In genomic region chr17:34655160-34655559, GRCm38 (mm10) we compare ENCODE assay signal across 12 mouse cellular contexts. TPM values are rescaled to one million over a fixed set of nuclear protein-coding genes. Genes with fewer than 3 reads are reported as not detected.
DNase-seq lines count a peak whose midpoint lies in the region; ATAC-seq and TF ChIP-seq lines count a peak whose summit lies in the region.
"Had no signal": no experiment of that assay in that cellular context is flagged by ENCODE, and none has a peak within 500 bp of the region (broad histone marks: within the 10 kb centered on the region; RNA-seq: fewer than 3 reads in every experiment).

No protein-coding gene starts in this region.

- H3K27ac ChIP-seq in midbrain, embryonic 13.5 days: peak overlapping the region; percentile 4; the same call in 1 of the 2 replicates
- no peak overlapping the region for H3K27ac ChIP-seq in midbrain, embryonic 11.5 days (ENCODE audit: low read depth, low read length)
- H3K27ac ChIP-seq in kidney, embryonic 16.5 days (ENCODE audit: low read length): peak overlapping the region; percentile 68; the same call in 1 of the 2 replicates
- H3K27ac ChIP-seq in small intestine, adult 2 months (ENCODE audit: insufficient read depth, low read depth, low read length): peak overlapping the region; percentile 67
- H3K27ac ChIP-seq in thymus, adult 2 months (ENCODE audit: control insufficient read depth, insufficient read depth, low read length): no peak overlapping the region
- H3K27ac ChIP-seq: forebrain, embryonic 12.5 days had no signal

- H3K27me3 ChIP-seq in midbrain, embryonic 13.5 days: peaks cover 12% of the 10 kb centered on the region
- H3K27me3 ChIP-seq in midbrain, embryonic 11.5 days (ENCODE audit: control insufficient read depth, insufficient read depth, low read length): no peaks in the 10 kb centered on the region
- peaks cover 13% of the 10 kb centered on the region for H3K27me3 ChIP-seq in kidney, embryonic 16.5 days (ENCODE audit: insufficient read depth, low read length)
- no peaks in the 10 kb centered on the region for H3K27me3 ChIP-seq in small intestine, adult 2 months (ENCODE audit: control insufficient read depth, insufficient read depth, low read length)
- H3K27me3 ChIP-seq in thymus, adult 2 months (ENCODE audit: control insufficient read depth, insufficient read depth, low read length): peaks cover 4% of the 10 kb centered on the region; the same call in 1 of the 2 replicates

- DNase-seq in adrenal gland, adult (ENCODE audit: inconsistent age in 2 of 2, low spot score in 1 of 2): peak; percentile 84 to 89
- no peak for DNase-seq in adrenal gland, postnatal 4 days (ENCODE audit: low spot score in 2 of 2)
- no peak for DNase-seq in midbrain, embryonic 11.5 days (ENCODE audit: low spot score, missing footprints)
- no peak for DNase-seq in left cerebral cortex, adult 8-10 months (ENCODE audit: low spot score in 2 of 2)
- DNase-seq in thymus, adult 2 months: no peak
- DNase-seq: thymus, postnatal 36 days had no signal

- TF ChIP-seq CTCF in small intestine, adult 2 months (IDR thresholded peaks at IDR 0.05; ENCODE audit: extremely low read depth, insufficient read length, insufficient replicate concordance, low read depth, low read length): no peak
- no peak for TF ChIP-seq CTCF in thymus, adult 2 months (IDR thresholded peaks at IDR 0.05; ENCODE audit: borderline replicate concordance, control insufficient read depth, extremely low read depth, insufficient read depth, low read length, poor library complexity)

- H3K4me1 ChIP-seq in midbrain, embryonic 13.5 days (replicated peaks): no peaks in the 10 kb centered on the region; the same call in 1 of the 2 replicates
- 0 out of 2 replicates have a peak, but pooled peaks cover 3% of the 10 kb centered on the region for H3K4me1 ChIP-seq in midbrain, embryonic 11.5 days (ENCODE audit: control insufficient read depth, insufficient read depth, low read length)
- H3K4me1 ChIP-seq in kidney, embryonic 16.5 days (ENCODE audit: insufficient read depth, low read length): peaks cover 12% of the 10 kb centered on the region; the same call in 1 of the 2 replicates
- H3K4me1 ChIP-seq in small intestine, adult 2 months (ENCODE audit: control insufficient read depth, insufficient read depth, insufficient read length, low read length): peaks cover 7% of the 10 kb centered on the region
- H3K4me1 ChIP-seq in thymus, adult 2 months (replicated peaks; ENCODE audit: control insufficient read depth, insufficient read depth, low read length): no peaks in the 10 kb centered on the region

- peak; percentile 2; the same call in 1 of the 2 replicates for ATAC-seq in midbrain, embryonic 13.5 days
- ATAC-seq in midbrain, embryonic 11.5 days (ENCODE audit: low FRiP score): no peak
- ATAC-seq in kidney, embryonic 16.5 days (ENCODE audit: low FRiP score, low TSS enrichment): peak; percentile 13
- ATAC-seq: activated CD4-positive, CD25-positive, alpha-beta regulatory T cell, adult 4 months had no signal

- 84% methylated on average over 7 of the region's 7 CpGs for WGBS in midbrain, embryonic 13.5 days
- 88% methylated on average over 7 of the region's 7 CpGs for WGBS in midbrain, embryonic 11.5 days
- 64% methylated on average over 7 of the region's 7 CpGs for WGBS in kidney, embryonic 16.5 days
- WGBS in small intestine, adult 2 months: 70% methylated on average over 7 of the region's 7 CpGs
- whole genome bisulfite sequencing in thymus, adult 2 months: 98% methylated on average over 7 of the region's 7 CpGs

- H3K9ac ChIP-seq in midbrain, embryonic 13.5 days (replicated peaks): no peak overlapping the region
- H3K9ac ChIP-seq in midbrain, embryonic 11.5 days (ENCODE audit: low read length): no peak overlapping the region
- H3K9ac ChIP-seq in kidney, embryonic 16.5 days (replicated peaks; ENCODE audit: low read length): no peak overlapping the region
- H3K9ac ChIP-seq: forebrain, embryonic 12.5 days had no signal

- H3K4me2 ChIP-seq in midbrain, embryonic 13.5 days (replicated peaks): no peak overlapping the region
- H3K4me2 ChIP-seq in midbrain, embryonic 11.5 days: no peak overlapping the region
- H3K4me2 ChIP-seq in kidney, embryonic 16.5 days (replicated peaks; ENCODE audit: low read depth, low read length): no peak overlapping the region
- H3K4me2 ChIP-seq: forebrain, embryonic 12.5 days had no signal

- no peaks in the 10 kb centered on the region for H3K9me3 ChIP-seq in midbrain, embryonic 13.5 days
- no peaks in the 10 kb centered on the region for H3K9me3 ChIP-seq in midbrain, embryonic 11.5 days (ENCODE audit: control insufficient read depth, low read length)
- H3K9me3 ChIP-seq in kidney, embryonic 16.5 days (ENCODE audit: low read length): no peaks in the 10 kb centered on the region
- H3K9me3 ChIP-seq: forebrain, embryonic 12.5 days; megakaryocyte, embryonic 14.5 days had no signal

- H3K36me3 ChIP-seq in midbrain, embryonic 13.5 days: peaks cover 49% of the 10 kb centered on the region
- H3K36me3 ChIP-seq in midbrain, embryonic 11.5 days (ENCODE audit: control insufficient read depth, insufficient read depth, low read length): peaks cover 9% of the 10 kb centered on the region
- peaks cover 36% of the 10 kb centered on the region for H3K36me3 ChIP-seq in kidney, embryonic 16.5 days (ENCODE audit: insufficient read depth, low read length)
- peaks cover 32% of the 10 kb centered on the region for H3K36me3 ChIP-seq in small intestine, adult 2 months (ENCODE audit: control insufficient read depth, insufficient read depth, low read length)
- H3K36me3 ChIP-seq in thymus, adult 2 months (ENCODE audit: control insufficient read depth, insufficient read depth, low read length): no peaks in the 10 kb centered on the region

- TF ChIP-seq POLR2A in small intestine, adult 2 months (IDR thresholded peaks at IDR 0.05; ENCODE audit: low read depth, low read length): no peak
- no peak for TF ChIP-seq POLR2A in thymus, adult 2 months (IDR thresholded peaks at IDR 0.05; ENCODE audit: control insufficient read depth, extremely low read depth, insufficient read depth, low read length, poor library complexity)

- no peak overlapping the region for H3K4me3 ChIP-seq in midbrain, embryonic 13.5 days (replicated peaks)
- no peak overlapping the region for H3K4me3 ChIP-seq in midbrain, embryonic 11.5 days (ENCODE audit: low read depth, low read length)
- H3K4me3 ChIP-seq in kidney, embryonic 16.5 days (ENCODE audit: low read length): no peak overlapping the region
- H3K4me3 ChIP-seq in small intestine, adult 2 months (ENCODE audit: low read depth, low read length): no peak overlapping the region
- H3K4me3 ChIP-seq in thymus, adult 2 months (ENCODE audit: control insufficient read depth, insufficient read depth, low read length): no peak overlapping the region
- H3K4me3 ChIP-seq: forebrain, embryonic 12.5 days; megakaryocyte, embryonic 14.5 days had no signal

RNA-seq across cellular contexts. Expression of gene Atf6b, which starts 8.2 kb away (rescaled TPM):
- 10 to 100 TPM; 48.1 to 52.3 TPM for total RNA-seq in adrenal gland, postnatal 4 days (2021)
- 118 and 122 TPM in 2 replicates for polyA plus RNA-seq in midbrain, embryonic 13.5 days (2015; fragmentation: Nextera tagmentation; extraction: Ambion mirVana)
- polyA plus RNA-seq in midbrain, embryonic 11.5 days (2014; fragmentation: Nextera tagmentation; extraction: Ambion mirVana): 68.2 and 77.6 TPM in 2 replicates
- 103 and 106 TPM in 2 replicates for polyA plus RNA-seq in kidney, embryonic 16.5 days (2015; fragmentation: Nextera tagmentation; extraction: Ambion mirVana)
- 26.6 and 48.0 TPM in 2 replicates for polyA plus RNA-seq in small intestine, adult 2 months (2012; rRNA removed)
- total RNA-seq in left cerebral cortex, adult 8-10 months (2022): 10 to 100 TPM; 46.3 to 56.8 (median 53.7) TPM
- polyA plus RNA-seq in thymus, adult 2 months (2012; rRNA removed): 160 and 169 TPM in 2 replicates

RNA-seq across cellular contexts. Expression of gene Fkbpl, which starts 10.6 kb away (rescaled TPM):
- 10 to 100 TPM; 13.2 to 16.3 TPM for total RNA-seq in adrenal gland, postnatal 4 days (2021)
- 17.0 and 18.9 TPM in 2 replicates for polyA plus RNA-seq in midbrain, embryonic 13.5 days (2015; fragmentation: Nextera tagmentation; extraction: Ambion mirVana)
- 14.4 and 15.1 TPM in 2 replicates for polyA plus RNA-seq in midbrain, embryonic 11.5 days (2014; fragmentation: Nextera tagmentation; extraction: Ambion mirVana)
- polyA plus RNA-seq in kidney, embryonic 16.5 days (2015; fragmentation: Nextera tagmentation; extraction: Ambion mirVana): 17.5 and 17.7 TPM in 2 replicates
- 2.5 and 9.3 TPM in 2 replicates for polyA plus RNA-seq in small intestine, adult 2 months (2012; rRNA removed)
- total RNA-seq in left cerebral cortex, adult 8-10 months (2022): 10 to 100 TPM; 12.5 to 16.7 (median 14.8) TPM
- polyA plus RNA-seq in thymus, adult 2 months (2012; rRNA removed): 3.4 and 5.8 TPM in 2 replicates

RNA-seq across cellular contexts. Expression of gene Tnxb, which starts 15.2 kb away (rescaled TPM):
- total RNA-seq in adrenal gland, postnatal 4 days (2021): 10 to 100 TPM; 29.4 to 33.0 TPM
- 0.08 and 0.10 TPM in 2 replicates for polyA plus RNA-seq in midbrain, embryonic 13.5 days (2015; fragmentation: Nextera tagmentation; extraction: Ambion mirVana)
- polyA plus RNA-seq in midbrain, embryonic 11.5 days (2014; fragmentation: Nextera tagmentation; extraction: Ambion mirVana): 0.03 and 0.05 TPM in 2 replicates
- polyA plus RNA-seq in kidney, embryonic 16.5 days (2015; fragmentation: Nextera tagmentation; extraction: Ambion mirVana): 0.51 and 0.52 TPM in 2 replicates
- polyA plus RNA-seq in small intestine, adult 2 months (2012; rRNA removed): 12.1 and 12.5 TPM in 2 replicates
- total RNA-seq in left cerebral cortex, adult 8-10 months (2022): 1 to 10 TPM; 2.5 to 3.1 (median 2.8) TPM
- polyA plus RNA-seq in thymus, adult 2 months (2012; rRNA removed): 4.5 and 5.7 TPM in 2 replicates
- polyA plus RNA-seq: activated CD4-positive, CD25-positive, alpha-beta regulatory T cell, adult 4 months had no signal

RNA-seq across cellular contexts. Expression of gene Prrt1, which starts 25.8 kb away (rescaled TPM):
- total RNA-seq in adrenal gland, postnatal 4 days (2021): 10 to 100 TPM; 10.7 to 11.5 TPM
- polyA plus RNA-seq in midbrain, embryonic 13.5 days (2015; fragmentation: Nextera tagmentation; extraction: Ambion mirVana): 7.4 and 7.5 TPM in 2 replicates
- 1.8 and 2.4 TPM in 2 replicates for polyA plus RNA-seq in midbrain, embryonic 11.5 days (2014; fragmentation: Nextera tagmentation; extraction: Ambion mirVana)
- polyA plus RNA-seq in kidney, embryonic 16.5 days (2015; fragmentation: Nextera tagmentation; extraction: Ambion mirVana): 0.23 and 0.29 TPM in 2 replicates
- 5.5 and 8.0 TPM in 2 replicates for polyA plus RNA-seq in small intestine, adult 2 months (2012; rRNA removed)
- total RNA-seq in left cerebral cortex, adult 8-10 months (2022): 100 to 1,000 TPM in 3 of 4 experiments, 10 to 100 TPM in 1; 90.1 to 149 (median 116) TPM
- polyA plus RNA-seq in thymus, adult 2 months (2012; rRNA removed): 361 and 385 TPM in 2 replicates

RNA-seq across cellular contexts. Expression of gene Ppt2, which starts 26.9 kb away (rescaled TPM):
- 10 to 100 TPM; 52.6 to 62.3 TPM for total RNA-seq in adrenal gland, postnatal 4 days (2021)
- polyA plus RNA-seq in midbrain, embryonic 13.5 days (2015; fragmentation: Nextera tagmentation; extraction: Ambion mirVana): 22.3 and 23.3 TPM in 2 replicates
- polyA plus RNA-seq in midbrain, embryonic 11.5 days (2014; fragmentation: Nextera tagmentation; extraction: Ambion mirVana): 25.8 and 26.4 TPM in 2 replicates
- polyA plus RNA-seq in kidney, embryonic 16.5 days (2015; fragmentation: Nextera tagmentation; extraction: Ambion mirVana): 47.3 and 53.7 TPM in 2 replicates
- polyA plus RNA-seq in small intestine, adult 2 months (2012; rRNA removed): 17.3 and 22.0 TPM in 2 replicates
- 10 to 100 TPM; 38.1 to 48.6 (median 45.4) TPM for total RNA-seq in left cerebral cortex, adult 8-10 months (2022)
- 116 and 120 TPM in 2 replicates for polyA plus RNA-seq in thymus, adult 2 months (2012; rRNA removed)

Comparison
In these comparisons a context has a peak if more than half of its experiments do, and no peak if none do; other contexts are left out.
1. DNase-seq: peak in adrenal gland, adult (2 of 2); none in adrenal gland, postnatal 4 days (0 of 2), midbrain, embryonic 11.5 days (single experiment), left cerebral cortex, adult 8-10 months (0 of 2) and thymus, adult 2 months (single experiment).
2. H3K27ac ChIP-seq: peak in midbrain, embryonic 13.5 days (single experiment), kidney, embryonic 16.5 days (single experiment) and small intestine, adult 2 months (single experiment); none in midbrain, embryonic 11.5 days (single experiment) and thymus, adult 2 months (single experiment).